Mouse (Mus musculus) intestine, postnatal 0 days (tissue): ENCODE data around the gene Elmo3. TPM values are rescaled to one million over a fixed set of nuclear protein-coding genes. Genes with fewer than 3 reads are reported as not detected.

Experiments used
- ATAC-seq: fragments of 200-750 bp; cut with Nextera tagmentation; 2 replicates; pipeline ENCODE4 v1.8.0; 2017; ENCODE audit warnings: mild to moderate bottlenecking, moderate TSS enrichment, moderate library complexity
- H3K27ac ChIP-seq: fragments of 300-500 bp; sonication (generic); 2 replicates; pipeline ENCODE4 v1.5.1; 2014; ENCODE audit warnings: mild to moderate bottlenecking, low read depth, low read length, moderate library complexity
- H3K27me3 ChIP-seq: fragments of 300-500 bp; sonication (generic); replicated peaks from 2 replicates; pipeline ENCODE4 v1.6.1; 2014; ENCODE audit warnings: low read length, mixed read lengths; ENCODE audit not compliant: control insufficient read depth, insufficient read depth
- H3K36me3 ChIP-seq: fragments of 300-500 bp; sonication (generic); 2 replicates; pipeline ENCODE4 v1.6.1; 2014; ENCODE audit warnings: mild to moderate bottlenecking, moderate library complexity; ENCODE audit not compliant: control insufficient read depth, insufficient read depth
- H3K4me1 ChIP-seq: fragments of 300-500 bp; sonication (generic); replicated peaks from 2 replicates; pipeline ENCODE4 v1.6.1; 2014; ENCODE audit warnings: antibody characterized with exemption, low read length, mixed read lengths; ENCODE audit not compliant: control insufficient read depth, insufficient read depth
- H3K4me2 ChIP-seq: fragments of 300-500 bp; sonication (generic); replicated peaks from 2 replicates; pipeline ENCODE4 v1.6.1; 2014; ENCODE audit warnings: low read depth, mild to moderate bottlenecking, moderate library complexity
- H3K4me3 ChIP-seq: fragments of 300-500 bp; sonication (generic); 2 replicates; pipeline ENCODE4 v1.5.1; 2014; ENCODE audit warnings: low read depth, low read length
- H3K9ac ChIP-seq: fragments of 300-500 bp; sonication (generic); 2 replicates; pipeline ENCODE4 v1.6.1; 2014; ENCODE audit warnings: mild to moderate bottlenecking, low read depth, low read length
- H3K9me3 ChIP-seq: fragments of 300-500 bp; sonication (generic); 2 replicates; pipeline ENCODE4 v1.6.1; 2016; ENCODE audit warnings: mixed run types; ENCODE audit not compliant: control insufficient read depth
- CTCF ChIP-seq: sonication (generic); IDR thresholded peaks from 2 replicates; pipeline ENCODE4 v1.5.1; 2016; ENCODE audit warnings: low read depth, mild to moderate bottlenecking, control low read depth, antibody characterized with exemption, moderate library complexity
- WGBS: fragments of 180-500 bp; shearing (Covaris S2); extraction: QIAGEN DNeasy Blood & Tissue Kit; methylation state at CpG from one replicate; pipeline ENCODE4 v1.1.7; 2014; 5-methylcytosine and 5-hydroxymethylcytosine counted together
- polyA plus RNA-seq: library from polyadenylated mRNA; unstranded; fragments of >200 nt; fragmentation: Nextera tagmentation; extraction: Ambion mirVana; gene quantifications from 2 replicates; pipeline ENCODE4 v1.2.1, GENCODE M21; 2015

Elmo3 gene
- polyA plus RNA-seq, 1 experiment from 2014 or later = 34.2 TPM

- Histone ChIP-seq H3K9ac (no peak overlapping the region), H3K9me3 (no peaks in the 10 kb centered on the region), H3K4me1 (peaks cover 22% of the 10 kb centered on the region; the same call in 1 of the 2 replicates), H3K27me3 (peaks cover 57% of the 10 kb centered on the region), H3K27ac (no peak overlapping the region), H3K36me3 (peaks cover 10% of the 10 kb centered on the region; the same call in 1 of the 2 replicates), H3K4me2 (peak overlapping the region; percentile 78), H3K4me3 (peak overlapping the region; percentile 43)
- TF ChIP-seq CTCF = no peak
- 15% methylated on average over 65 of the region's 65 CpGs for WGBS
- no peak for ATAC-seq
Observed at GRCm38 (mm10) chr8:105268342-105269074, 36.9 kb upstream of the Elmo3 start.

- no peak for TF ChIP-seq CTCF
- 16% methylated on average over 10 of the region's 10 CpGs for WGBS
- peaks cover 58% of the 10 kb centered on the region for H3K27me3 ChIP-seq
- H3K36me3 ChIP-seq = peaks cover 10% of the 10 kb centered on the region; the same call in 1 of the 2 replicates
- H3K9me3 ChIP-seq = no peaks in the 10 kb centered on the region
- H3K4me2 ChIP-seq = peak overlapping the region; percentile 78
- H3K9ac ChIP-seq = no peak overlapping the region
- H3K4me1 ChIP-seq = peaks cover 22% of the 10 kb centered on the region; the same call in 1 of the 2 replicates
- H3K4me3 ChIP-seq = peak overlapping the region; percentile 43
- H3K27ac ChIP-seq = no peak overlapping the region
- ATAC-seq = no peak
Observed at GRCm38 (mm10) chr8:105269075-105269458, 36.3 kb upstream of the Elmo3 start.

GRCm38 (mm10) chr8:105269461-105269947 is 35.9 kb upstream of the Elmo3 start, which contains the start of gene Hsf4:
Gene Hsf4, plus strand, starts transcription at chr8:105269801.
- H3K4me3 ChIP-seq = peak within 1 kb of the TSS; percentile 43
- peak; percentile 65 for ATAC-seq
- H3K9me3 ChIP-seq = no peaks in the 10 kb centered on the region
- H3K4me1 ChIP-seq = peaks cover 22% of the 10 kb centered on the region; the same call in 1 of the 2 replicates
- H3K27me3 ChIP-seq = peaks cover 61% of the 10 kb centered on the region
- H3K27ac ChIP-seq = no peak within 1 kb of the TSS
- peaks cover 10% of the 10 kb centered on the region; the same call in 1 of the 2 replicates for H3K36me3 ChIP-seq
- 0 out of 2 replicates have a peak within 1 kb of the TSS, but pooled peaks have one; percentile 22 for H3K9ac ChIP-seq
- TF ChIP-seq CTCF = no peak
- WGBS = 2% methylated on average over 42 of the region's 42 CpGs
- H3K4me2 ChIP-seq = peak within 1 kb of the TSS; percentile 78

- no peak overlapping the region for H3K27ac ChIP-seq
- TF ChIP-seq CTCF = no peak
- no peak for ATAC-seq
Observed at GRCm38 (mm10) chr8:105270101-105270915, 35.1 kb upstream of the Elmo3 start.

GRCm38 (mm10) chr8:105270916-105271186 is 34.5 kb upstream of the Elmo3 start:
- TF ChIP-seq CTCF = no peak
- no peak for ATAC-seq
- Histone ChIP-seq H3K9me3 (no peaks in the 10 kb centered on the region), H3K4me3 (no peak overlapping the region), H3K4me2 (no peak overlapping the region), H3K9ac (no peak overlapping the region), H3K36me3 (peaks cover 10% of the 10 kb centered on the region; the same call in 1 of the 2 replicates), H3K27me3 (peaks cover 73% of the 10 kb centered on the region), H3K27ac (no peak overlapping the region), H3K4me1 (peaks cover 19% of the 10 kb centered on the region; the same call in 1 of the 2 replicates)
- WGBS = 8% methylated on average over 11 of the region's 11 CpGs

More at GRCm38 (mm10) chr8:105270101-105270915, 35.1 kb upstream of the Elmo3 start:
- H3K27me3 ChIP-seq = peaks cover 69% of the 10 kb centered on the region
- no peak overlapping the region for H3K9ac ChIP-seq
- peaks cover 17% of the 10 kb centered on the region; the same call in 1 of the 2 replicates for H3K4me1 ChIP-seq
- H3K4me3 ChIP-seq = peak overlapping the region; percentile 43
- H3K9me3 ChIP-seq = no peaks in the 10 kb centered on the region
- peaks cover 10% of the 10 kb centered on the region; the same call in 1 of the 2 replicates for H3K36me3 ChIP-seq
- 8% methylated on average over 39 of the region's 39 CpGs for WGBS
- peak overlapping the region; percentile 78 for H3K4me2 ChIP-seq

- peak overlapping the region; percentile 83 for H3K4me2 ChIP-seq
- TF ChIP-seq CTCF = no peak
- H3K9me3 ChIP-seq = no peaks in the 10 kb centered on the region
- H3K9ac ChIP-seq = no peak overlapping the region
- no peak overlapping the region for H3K27ac ChIP-seq
- no peaks in the 10 kb centered on the region for H3K36me3 ChIP-seq
- 16% methylated on average over 11 of the region's 11 CpGs for whole genome bisulfite sequencing
- H3K27me3 ChIP-seq = peaks cover 77% of the 10 kb centered on the region
- peak overlapping the region; percentile 39; the same call in 1 of the 2 replicates for H3K4me3 ChIP-seq
- no peak for ATAC-seq
- H3K4me1 ChIP-seq = peaks cover 10% of the 10 kb centered on the region
Observed at GRCm38 (mm10) chr8:105275387-105275786, 30.0 kb upstream of the Elmo3 start.
